Mouse (Mus musculus) liver, embryonic 14.5 days (tissue): ENCODE measurements around the gene Glycam1. TPM values are rescaled to one million over a fixed set of nuclear protein-coding genes. Genes with fewer than 3 reads are reported as not detected.

Source experiments
- ATAC-seq: fragments of 200-750 bp; cut with Nextera tagmentation; 2 replicates; pipeline ENCODE4 v1.8.0; 2017; ENCODE audit warnings: moderate number of reproducible peaks, mild to moderate bottlenecking, moderate library complexity; ENCODE audit not compliant: insufficient read depth
- DNase-seq, 3 experiments: peaks; one replicate each; pipeline ENCODE4 v3.0.0-alpha.2; 2012 to 2013; ENCODE audit warnings: low read depth in 3 of 3, low spot score in 3 of 3
- H3K27ac ChIP-seq: fragments of 300-500 bp; sonication (generic); 2 replicates; pipeline ENCODE4 v1.5.1; 2014; ENCODE audit warnings: moderate library complexity, mild to moderate bottlenecking, control low read depth, inconsistent platforms
- H3K27me3 ChIP-seq: fragments of 300-500 bp; sonication (generic); 2 replicates; pipeline ENCODE4 v1.6.1; 2014; ENCODE audit warnings: mild to moderate bottlenecking, low read length, moderate library complexity; ENCODE audit not compliant: control insufficient read depth, insufficient read depth
- H3K36me3 ChIP-seq: fragments of 300-500 bp; sonication (generic); replicated peaks from 2 replicates; pipeline ENCODE4 v1.6.1; 2014; ENCODE audit warnings: low read depth; ENCODE audit not compliant: control insufficient read depth, insufficient read depth
- H3K4me1 ChIP-seq, 2 experiments: fragments of 200-500 bp in 1 of 2; fragments of 300-500 bp in 1 of 2; sonication (generic) in 1 of 2; replicated peaks; 2 replicates each; pipeline ENCODE4 v1.6.1; 2012 to 2014; ENCODE audit warnings: antibody characterized with exemption in 1 of 2, inconsistent platforms in 1 of 2, low read length in 1 of 2; ENCODE audit not compliant: control insufficient read depth in 2 of 2, insufficient read depth in 2 of 2
- H3K4me2 ChIP-seq: fragments of 300-500 bp; sonication (generic); 2 replicates; pipeline ENCODE4 v1.6.1; 2014; ENCODE audit warnings: low read depth, mild to moderate bottlenecking, control low read depth, moderate library complexity
- H3K4me3 ChIP-seq, 2 experiments: fragments of 200-500 bp in 1 of 2; fragments of 300-500 bp in 1 of 2; sonication (generic) in 1 of 2; 2 replicates each; pipeline ENCODE4 v1.5.1; 2012 to 2014; ENCODE audit warnings: low read depth in 2 of 2, low read length in 2 of 2, mild to moderate bottlenecking in 2 of 2, control low read depth in 1 of 2, inconsistent platforms in 1 of 2, moderate library complexity in 1 of 2; ENCODE audit not compliant: insufficient read depth in 1 of 2
- H3K9ac ChIP-seq: fragments of 300-500 bp; sonication (generic); replicated peaks from 2 replicates; pipeline ENCODE4 v1.6.1; 2014; ENCODE audit warnings: mild to moderate bottlenecking, control low read depth, moderate library complexity
- H3K9me3 ChIP-seq: fragments of 300-500 bp; sonication (generic); 2 replicates; pipeline ENCODE4 v1.6.1; 2016; ENCODE audit warnings: low read length, mixed read lengths; ENCODE audit not compliant: control insufficient read depth
- CTCF ChIP-seq: IDR thresholded peaks from 2 replicates; pipeline ENCODE4 v1.5.1; 2016; ENCODE audit warnings: antibody characterized with exemption, low read depth, control low read depth
- EP300 ChIP-seq: IDR thresholded peaks from 2 replicates; pipeline ENCODE4 v1.6.1; 2016; ENCODE audit warnings: antibody characterized with exemption, low read depth
- WGBS: fragments of 180-500 bp; shearing (Covaris S2); extraction: QIAGEN DNeasy Blood & Tissue Kit; methylation state at CpG from one replicate; pipeline ENCODE4 v1.1.7; 2014; ENCODE audit not compliant: insufficient replicate concordance; 5-methylcytosine and 5-hydroxymethylcytosine counted together
- polyA plus RNA-seq, 2 experiments: library from polyadenylated mRNA; depleted of rRNA in 1 of 2; stranded (reverse) in 1 of 2; unstranded in 1 of 2; fragments of >200 nt; fragmentation: Nextera tagmentation in 1 of 2; extraction: Ambion mirVana in 1 of 2; gene quantifications; 2 replicates each; pipeline versions ENCODE4 v1.2.1 to v1.2.3; 2012 to 2014

Gene Glycam1
- polyA plus RNA-seq, 2 experiments = not detected

GRCm38 (mm10) chr15:103540646-103541045, 24.2 kb downstream of the Glycam1 start:
- H3K36me3 ChIP-seq = no peaks in the 10 kb centered on the region
- H3K27ac ChIP-seq = no peak overlapping the region
- H3K4me3 ChIP-seq = no peak overlapping the region
- 19% methylated on average over 1 of the region's 1 CpGs for WGBS
- no peaks in the 10 kb centered on the region for H3K9me3 ChIP-seq
- TF ChIP-seq EP300 (no peak), CTCF (no peak)
- no peaks in the 10 kb centered on the region for H3K4me1 ChIP-seq
- H3K9ac ChIP-seq = no peak overlapping the region
- no peak for DNase-seq
- H3K4me2 ChIP-seq = no peak overlapping the region
- no peak for ATAC-seq
- H3K27me3 ChIP-seq = peaks cover 25% of the 10 kb centered on the region

GRCm38 (mm10) chr15:103539259-103539658, 25.6 kb downstream of the Glycam1 start:
- Histone ChIP-seq H3K27ac (no peak overlapping the region), H3K27me3 (peaks cover 25% of the 10 kb centered on the region), H3K4me1 (no peaks in the 10 kb centered on the region), H3K4me3 (no peak overlapping the region), H3K9me3 (no peaks in the 10 kb centered on the region), H3K4me2 (no peak overlapping the region), H3K9ac (no peak overlapping the region), H3K36me3 (no peaks in the 10 kb centered on the region)
- DNase-seq = no peak
- no peak for ATAC-seq
- no peak for TF ChIP-seq CTCF
- no peak for TF ChIP-seq EP300
- 50% methylated on average over 2 of the region's 2 CpGs for WGBS

- ATAC-seq (no peak), DNase-seq (no peak)
- no peak within 1 kb of the TSS for H3K9ac ChIP-seq
- peak within 1 kb of the TSS; percentile 20 to 26; a peak in 3 of 4 replicates for H3K4me3 ChIP-seq
- peak within 1 kb of the TSS; percentile 45 for H3K4me2 ChIP-seq
- WGBS = under 1% methylated on average over 32 of the region's 36 CpGs
- H3K4me1 ChIP-seq = no peaks in the 10 kb centered on the region
- H3K27me3 ChIP-seq = peaks cover 25% of the 10 kb centered on the region
- TF ChIP-seq CTCF (no peak), EP300 (no peak)
- H3K36me3 ChIP-seq = no peaks in the 10 kb centered on the region
- no peak within 1 kb of the TSS for H3K27ac ChIP-seq
- H3K9me3 ChIP-seq = no peaks in the 10 kb centered on the region
Measured at GRCm38 (mm10) chr15:103537822-103538213, 27.1 kb downstream of the Glycam1 start, which contains the start of gene Ppp1r1a. Gene Ppp1r1a (minus strand): TSS chr15:103538003.

GRCm38 (mm10) chr15:103537011-103537821, 27.7 kb downstream of the Glycam1 start:
- TF ChIP-seq EP300 (no peak), CTCF (no peak)
- DNase-seq (no peak), ATAC-seq (no peak)
- Histone ChIP-seq H3K27ac (no peak overlapping the region), H3K9ac (no peak overlapping the region), H3K9me3 (no peaks in the 10 kb centered on the region), H3K4me1 (no peaks in the 10 kb centered on the region), H3K27me3 (peaks cover 25% of the 10 kb centered on the region), H3K4me3 (peak overlapping the region; percentile 20 to 26; a peak in 3 of 4 replicates), H3K36me3 (no peaks in the 10 kb centered on the region), H3K4me2 (peak overlapping the region; percentile 45)
- 2% methylated on average over 37 of the region's 37 CpGs for WGBS

GRCm38 (mm10) chr15:103536456-103536855, 28.4 kb downstream of the Glycam1 start:
- no peak for TF ChIP-seq CTCF
- WGBS = 20% methylated on average over 2 of the region's 2 CpGs
- Histone ChIP-seq H3K4me2 (no peak overlapping the region), H3K9ac (no peak overlapping the region), H3K4me1 (no peaks in the 10 kb centered on the region), H3K4me3 (no peak overlapping the region), H3K36me3 (no peaks in the 10 kb centered on the region), H3K27ac (no peak overlapping the region), H3K9me3 (no peaks in the 10 kb centered on the region), H3K27me3 (peaks cover 25% of the 10 kb centered on the region)
- DNase-seq (no peak), ATAC-seq (no peak)
